Mouse (Mus musculus): Measurements from ENCODE around the gene Gm26741.

Gene Gm26741

DNA sequence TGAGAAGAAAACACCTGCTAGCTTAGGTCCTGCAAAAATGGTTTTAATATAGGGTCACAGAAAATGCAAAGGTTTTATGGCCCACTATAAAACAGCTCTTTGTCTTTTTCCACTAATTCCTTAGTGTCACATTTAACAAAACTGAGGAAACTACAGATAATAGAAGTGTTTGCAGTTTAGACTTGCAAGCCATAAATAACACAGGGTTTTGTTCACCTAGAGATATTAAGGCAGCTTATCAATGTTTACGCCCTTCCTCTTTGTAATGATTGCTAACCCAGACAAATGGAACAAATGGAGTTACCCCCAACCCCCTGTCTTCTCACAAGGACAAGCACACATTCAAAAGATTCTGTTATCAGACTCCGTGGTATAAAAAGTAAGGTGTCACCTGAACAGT lies 32.6 kb downstream of the Gm26741 start:
- DNase-seq = no peak

DNA sequence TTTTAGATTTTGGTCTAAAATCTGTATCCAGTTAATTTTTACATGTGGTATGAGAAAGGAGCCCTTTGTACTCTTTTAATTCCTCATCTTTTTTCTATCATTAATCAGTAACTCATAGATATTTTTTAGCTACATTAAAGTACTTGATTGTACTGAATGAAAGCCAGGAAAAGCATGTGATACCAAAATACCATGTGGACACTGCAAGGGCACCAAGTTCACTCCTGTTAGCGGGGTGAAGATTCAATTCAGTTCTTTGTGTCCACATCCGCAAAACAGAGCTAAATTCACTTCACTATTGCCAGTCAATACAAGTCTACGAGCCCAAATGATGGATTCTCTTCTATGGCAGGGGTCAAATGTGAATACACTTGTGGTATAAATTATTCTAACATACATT lies 38.1 kb downstream of the Gm26741 start:
- no peak for DNase-seq

DNA sequence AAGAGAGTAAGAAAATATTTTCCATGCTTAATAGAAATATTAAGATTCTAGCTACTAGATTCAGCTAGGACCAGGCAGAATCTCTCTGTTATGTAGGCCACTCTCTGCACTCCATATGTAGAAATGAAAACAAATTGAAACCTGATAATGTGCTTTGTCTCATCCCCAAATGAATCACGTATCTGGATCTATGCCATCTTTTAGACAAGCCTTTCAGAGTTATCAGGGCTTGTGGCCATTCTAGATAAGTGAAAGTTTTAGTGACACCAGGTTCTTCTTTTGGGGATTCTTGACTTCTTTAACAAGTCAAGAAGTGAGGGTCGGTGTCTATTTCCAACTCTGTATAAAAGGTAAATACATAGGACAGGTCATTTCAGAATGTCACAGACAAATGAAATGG lies 40.1 kb downstream of the Gm26741 start:
- DNase-seq = no peak

DNA sequence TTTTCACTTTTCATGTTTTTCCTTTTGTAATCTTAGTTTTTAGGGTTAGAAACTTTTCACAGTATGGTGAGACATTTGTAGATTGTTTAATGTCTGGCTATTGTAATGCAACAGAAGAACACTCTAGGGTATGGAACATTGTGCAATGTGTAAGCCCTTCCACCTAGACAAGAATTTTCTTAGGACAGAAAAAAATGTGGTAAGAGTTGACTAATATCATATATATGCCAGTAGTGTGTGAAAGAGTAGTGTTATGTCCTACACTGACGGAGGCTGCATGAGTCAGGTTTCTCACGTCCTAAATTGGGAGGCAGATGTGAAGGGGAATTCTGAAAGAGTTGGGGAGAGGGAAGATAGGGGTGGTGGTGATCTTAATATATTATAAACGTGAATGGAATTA lies 41.2 kb downstream of the Gm26741 start:
- DNase-seq = no peak

DNA sequence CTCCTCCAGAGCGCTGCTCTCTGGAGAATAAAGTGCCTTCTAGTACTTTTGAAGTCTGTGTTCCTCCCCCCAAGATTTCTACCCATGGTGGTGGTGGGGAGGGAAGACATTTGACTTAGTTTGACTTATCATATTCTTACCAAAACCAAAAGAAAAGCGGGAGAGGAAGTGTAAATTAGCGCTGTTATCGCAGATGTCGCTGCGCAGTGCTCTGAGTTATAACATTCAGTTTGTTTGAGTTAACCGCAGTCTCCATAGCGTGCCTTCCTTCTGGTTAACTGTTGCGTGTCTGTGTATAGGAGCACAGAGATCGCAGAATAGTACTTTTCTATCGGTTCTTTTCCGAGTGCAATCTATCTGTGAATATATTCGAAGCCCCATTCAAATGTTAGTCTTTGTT lies 46.6 kb downstream of the Gm26741 start:
- no peak for DNase-seq

DNA sequence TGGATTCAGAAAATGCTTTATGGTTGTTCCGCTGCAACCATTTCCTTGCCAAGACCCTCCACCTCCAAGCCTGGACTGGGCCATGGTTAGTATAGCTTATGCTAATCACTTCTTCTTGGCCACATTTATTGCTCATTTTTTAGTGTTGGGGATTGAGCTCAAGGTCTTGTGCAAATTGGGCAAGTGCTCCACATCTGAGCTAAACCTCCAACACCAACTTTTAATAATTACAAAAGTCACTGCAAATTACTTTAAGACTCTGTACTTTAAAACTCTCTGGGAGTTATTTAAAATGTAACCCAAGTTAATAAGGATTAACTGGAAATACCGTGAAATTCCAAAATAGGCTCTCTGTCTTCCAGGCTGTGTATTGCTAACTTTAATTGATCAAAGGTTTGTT lies 49.0 kb downstream of the Gm26741 start:
- DNase-seq = no peak

Measured in cerebellum, adult 9-10 months (tissue).